Mouse (Mus musculus): ENCODE measurements around the gene Ppara.

The Ppara gene

DNA sequence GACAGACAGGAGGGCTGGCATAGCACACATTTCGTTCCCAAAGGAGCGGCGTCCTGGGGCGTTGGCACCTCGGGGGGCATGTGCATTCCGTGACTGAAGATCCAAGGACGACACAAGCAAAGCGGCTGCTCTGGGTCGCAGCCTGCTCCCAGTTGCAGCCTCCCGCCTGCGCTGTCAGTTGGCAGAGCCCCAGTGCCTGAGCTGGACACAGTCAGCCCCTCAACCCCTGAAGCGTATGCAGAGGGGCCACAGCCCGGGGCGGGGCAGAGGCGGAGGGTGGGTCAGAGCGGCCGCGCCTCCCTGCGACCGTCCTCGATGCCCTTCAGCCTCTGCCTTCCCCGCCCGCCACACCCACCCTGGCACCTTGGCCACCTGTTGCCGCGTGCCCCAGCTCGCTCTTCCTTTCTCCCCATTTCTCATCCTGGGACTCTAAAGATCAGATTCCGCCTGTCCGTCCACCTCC is at the start of gene Ppara:
Gene Ppara (plus strand): TSS at position 413 of the 463 bp plus-strand sequence.
- DNase-seq (ENCODE audit: low spot score in 2 of 2), result no peak

DNA sequence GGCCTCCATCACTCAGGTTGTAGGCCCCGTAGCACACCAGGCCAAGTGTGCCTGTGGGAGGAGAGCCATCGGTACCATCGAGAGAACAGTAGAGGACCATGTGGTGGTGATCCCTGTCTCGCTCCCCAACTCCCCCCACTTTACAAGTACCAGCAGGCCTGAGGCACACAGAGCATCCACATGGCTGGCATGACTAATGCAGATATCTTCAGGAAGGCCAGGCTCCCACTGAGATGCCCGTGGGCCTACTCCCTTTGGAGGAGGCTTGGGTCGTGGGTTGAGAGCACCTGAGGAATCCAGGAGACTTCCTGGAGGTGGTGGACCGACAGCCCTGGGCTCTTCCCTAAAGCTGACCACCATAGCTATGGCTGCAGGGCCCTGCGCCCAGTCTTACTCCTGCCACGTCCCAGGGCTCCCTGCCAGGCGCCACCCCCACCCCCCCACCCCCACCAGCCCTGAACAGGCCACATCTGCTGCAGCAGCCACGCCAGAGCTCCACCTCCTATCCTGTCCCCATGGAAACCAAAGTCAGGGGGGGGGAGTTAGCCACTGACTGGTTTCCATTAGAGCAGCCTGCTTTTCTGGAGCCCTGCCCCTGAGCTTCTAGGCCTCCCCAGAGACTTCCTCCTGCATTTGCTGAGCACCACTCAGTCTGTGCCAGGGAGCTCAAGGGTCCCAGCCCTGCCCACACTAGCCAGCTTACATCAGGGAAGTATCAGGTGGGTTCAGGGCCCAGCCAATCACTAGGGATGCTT is 48.0 kb upstream of the Ppara start:
- no peak for DNase-seq (ENCODE audit: low spot score in 2 of 2)

DNA sequence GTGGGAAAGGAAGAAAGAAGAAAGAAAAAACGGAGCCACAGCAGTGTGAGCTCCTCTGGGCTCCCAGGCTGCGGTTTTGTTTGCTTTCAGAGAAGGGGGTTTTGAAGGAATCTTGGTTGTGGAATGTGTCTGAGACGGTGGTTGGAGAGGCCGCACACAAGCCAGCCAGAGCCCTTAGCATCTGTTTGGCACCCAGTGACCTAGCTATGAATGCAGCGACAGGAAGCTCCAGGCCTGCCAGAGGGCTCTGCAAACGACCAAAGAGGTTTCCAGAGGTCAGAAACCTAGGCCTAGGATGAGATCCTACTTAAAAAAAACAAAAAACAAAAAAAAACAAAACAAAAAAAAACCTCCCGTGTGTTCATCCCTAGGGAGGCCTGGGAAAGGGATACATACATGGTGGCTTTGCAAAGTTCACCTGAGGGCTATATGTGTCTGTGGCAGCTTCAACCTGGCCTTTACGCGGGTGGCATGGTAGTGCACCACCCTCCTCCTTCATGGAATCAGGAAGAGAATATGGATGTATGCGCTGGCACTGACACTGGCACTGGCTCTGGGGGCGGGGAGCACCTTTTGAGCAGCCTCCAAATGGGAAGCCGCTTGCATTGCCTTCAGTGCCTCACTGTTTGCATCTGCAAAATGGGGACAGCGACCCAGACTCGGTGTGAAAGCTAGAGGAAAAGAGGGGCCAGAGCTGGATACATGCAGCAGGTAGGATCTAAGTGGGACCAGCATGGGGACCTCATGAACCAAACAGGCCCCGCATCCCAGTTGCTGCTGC is 47.0 kb upstream of the Ppara start:
- no peak for DNase-seq (ENCODE audit: low spot score in 2 of 2)

DNA sequence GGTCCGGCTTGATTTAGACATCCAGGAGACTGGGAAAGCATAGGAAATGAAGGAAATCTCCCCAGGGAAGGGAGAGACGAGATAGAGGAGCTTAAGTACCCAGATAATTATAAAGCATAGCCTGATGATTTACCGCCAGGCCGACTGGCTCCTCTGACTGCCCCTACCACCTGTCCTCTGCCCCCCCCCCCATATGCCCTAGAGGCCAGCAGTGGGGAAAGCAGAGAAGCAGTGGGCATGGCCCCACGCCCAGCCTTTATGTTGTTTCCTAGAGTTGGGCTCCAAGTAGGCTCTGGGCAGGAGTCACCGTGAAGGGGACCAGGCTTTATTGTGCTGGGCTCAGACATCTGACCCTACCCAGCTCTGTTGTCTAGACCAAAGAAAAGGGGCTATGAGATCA is 46.0 kb upstream of the Ppara start:
- no peak for DNase-seq (ENCODE audit: low spot score in 2 of 2)

DNA sequence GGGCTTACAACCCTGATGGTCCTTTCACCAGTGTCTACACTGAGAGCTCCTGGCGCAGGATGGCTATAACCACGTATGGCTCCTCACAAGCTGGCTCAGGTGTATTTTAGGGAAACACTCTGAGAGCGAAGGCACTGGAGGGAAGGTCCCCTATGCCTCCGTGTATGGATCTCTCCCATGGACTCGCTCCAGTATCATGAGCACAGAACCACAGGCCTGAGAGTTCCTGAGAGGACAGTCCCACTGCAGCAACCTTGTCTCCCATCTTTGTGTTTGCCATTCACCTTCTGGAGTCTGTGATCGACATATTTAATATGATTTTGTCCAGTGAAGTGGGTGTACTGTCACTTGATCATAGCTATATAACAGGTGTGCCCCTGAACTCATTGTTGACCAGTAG is 45.3 kb upstream of the Ppara start:
- no peak for DNase-seq (ENCODE audit: low spot score in 2 of 2)

DNA sequence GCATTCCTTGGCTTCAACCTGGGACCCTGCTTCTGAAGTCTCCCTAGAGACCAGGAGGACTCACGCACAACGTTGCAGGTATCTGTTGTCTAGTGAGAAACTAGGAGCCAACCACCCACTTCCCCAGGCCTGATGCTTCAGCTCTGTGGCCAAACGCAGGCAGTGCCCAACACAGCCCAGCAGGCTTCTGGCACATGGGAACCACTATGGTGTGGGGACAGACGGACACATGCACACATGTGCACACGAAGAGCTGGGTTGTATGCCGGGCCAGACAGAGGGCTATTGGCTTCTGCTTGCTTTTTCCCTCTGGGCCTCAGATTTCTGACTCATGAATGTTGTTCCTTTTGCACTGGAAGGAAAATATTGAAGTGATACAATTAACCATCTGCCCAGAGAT is 44.7 kb upstream of the Ppara start:
- DNase-seq (ENCODE audit: low spot score in 2 of 2), result no peak

DNA sequence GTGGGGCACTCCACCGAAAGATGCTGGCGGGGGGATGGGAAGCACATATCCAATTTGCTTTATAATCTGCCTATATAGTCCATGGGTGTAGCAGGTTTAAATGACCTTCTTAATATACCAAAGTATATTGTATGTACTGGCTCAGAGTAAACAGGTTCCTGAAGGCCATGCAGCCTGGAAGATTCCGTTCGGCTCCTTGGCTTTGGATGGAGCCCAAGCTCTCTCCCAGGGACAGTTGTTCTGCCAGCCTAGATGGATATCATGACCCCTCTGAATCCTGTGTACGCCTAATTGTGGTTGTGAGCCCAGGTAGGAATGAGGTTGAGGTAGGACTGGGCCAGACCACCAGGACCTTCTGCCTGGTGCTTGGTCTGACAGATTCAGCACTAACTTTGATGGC is 43.9 kb upstream of the Ppara start:
- DNase-seq (ENCODE audit: low spot score in 2 of 2), result no peak

DNA sequence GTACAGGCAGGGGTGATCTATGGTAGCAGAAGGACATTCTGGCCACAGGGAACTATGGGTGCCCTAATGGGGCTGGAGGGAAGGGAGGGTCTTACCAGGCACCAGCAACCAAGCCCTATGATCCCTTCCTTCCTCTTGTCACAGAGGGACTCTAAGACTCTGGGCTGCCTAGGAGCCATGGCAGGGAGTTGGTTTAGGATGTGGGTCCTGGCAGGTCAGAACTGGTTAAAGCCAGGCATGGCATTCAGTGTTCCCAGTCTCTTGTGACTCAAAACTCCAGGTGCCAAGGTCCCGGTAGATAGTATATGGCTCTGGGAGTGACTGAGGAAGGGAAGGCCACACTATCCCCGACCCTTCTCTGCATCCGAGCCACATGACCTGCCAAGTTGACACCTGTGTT is 41.7 kb upstream of the Ppara start:
- no peak for DNase-seq (ENCODE audit: low spot score in 2 of 2)

DNA sequence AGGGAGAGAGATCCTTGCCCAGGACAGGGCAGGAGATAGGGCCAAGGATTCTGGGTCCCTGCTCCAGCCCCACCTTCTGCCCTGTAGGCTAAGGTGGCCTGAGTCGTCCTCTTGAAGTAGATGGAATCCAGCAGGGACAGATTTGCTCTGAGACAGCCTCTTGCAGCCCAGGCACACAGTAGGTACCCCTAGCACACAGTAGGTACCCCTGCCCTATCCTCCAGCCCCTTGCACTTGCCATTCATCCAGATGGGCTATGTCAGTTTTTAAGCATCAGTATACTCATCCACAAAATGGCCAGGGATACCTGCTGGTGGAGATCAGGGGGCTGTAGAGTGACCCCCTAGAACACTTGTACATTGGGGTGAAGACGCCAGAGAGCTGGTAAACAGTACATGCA is 41.0 kb upstream of the Ppara start:
- DNase-seq (ENCODE audit: low spot score in 2 of 2), result no peak

DNA sequence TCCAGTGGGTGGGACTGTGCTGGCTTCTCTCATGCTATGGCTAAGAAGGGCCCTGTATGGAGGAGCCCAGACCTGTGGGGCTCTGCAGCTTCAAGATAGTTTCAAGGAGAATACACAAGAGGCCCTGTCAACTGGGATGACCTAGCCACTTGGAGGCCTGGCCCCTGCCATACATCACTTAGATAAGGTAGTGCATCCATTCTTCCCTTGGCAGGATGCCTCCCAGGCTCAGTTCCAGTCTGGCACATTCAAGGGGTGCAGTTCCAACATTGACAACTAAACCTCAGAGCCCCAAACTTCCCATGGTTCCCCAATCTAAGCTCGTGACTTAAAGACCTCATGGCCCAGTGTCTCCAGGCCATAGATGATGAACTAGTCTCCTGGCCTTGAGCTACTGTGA is 40.4 kb upstream of the Ppara start:
- DNase-seq (ENCODE audit: low spot score in 2 of 2), result no peak

DNA sequence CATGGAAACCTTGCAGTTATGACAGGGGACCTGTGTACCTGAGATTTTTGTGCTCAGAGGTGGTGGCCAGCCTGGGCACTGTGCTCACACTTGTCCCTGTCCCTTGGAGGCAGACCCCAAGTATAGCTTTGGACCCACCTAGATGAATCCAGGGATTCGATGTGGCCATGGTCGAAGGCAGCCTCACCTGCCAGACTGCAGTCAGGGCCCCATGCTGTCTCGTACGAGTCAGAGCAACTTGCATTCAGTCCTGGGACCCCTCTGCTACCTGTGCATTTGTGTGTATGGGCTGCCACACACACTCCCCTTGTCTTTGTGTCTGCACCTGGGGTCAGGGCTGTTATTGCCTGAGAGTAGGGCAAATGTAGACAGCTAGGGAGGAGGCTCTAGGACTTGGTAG is 39.5 kb upstream of the Ppara start:
- DNase-seq (ENCODE audit: low spot score in 2 of 2), result no peak

DNA sequence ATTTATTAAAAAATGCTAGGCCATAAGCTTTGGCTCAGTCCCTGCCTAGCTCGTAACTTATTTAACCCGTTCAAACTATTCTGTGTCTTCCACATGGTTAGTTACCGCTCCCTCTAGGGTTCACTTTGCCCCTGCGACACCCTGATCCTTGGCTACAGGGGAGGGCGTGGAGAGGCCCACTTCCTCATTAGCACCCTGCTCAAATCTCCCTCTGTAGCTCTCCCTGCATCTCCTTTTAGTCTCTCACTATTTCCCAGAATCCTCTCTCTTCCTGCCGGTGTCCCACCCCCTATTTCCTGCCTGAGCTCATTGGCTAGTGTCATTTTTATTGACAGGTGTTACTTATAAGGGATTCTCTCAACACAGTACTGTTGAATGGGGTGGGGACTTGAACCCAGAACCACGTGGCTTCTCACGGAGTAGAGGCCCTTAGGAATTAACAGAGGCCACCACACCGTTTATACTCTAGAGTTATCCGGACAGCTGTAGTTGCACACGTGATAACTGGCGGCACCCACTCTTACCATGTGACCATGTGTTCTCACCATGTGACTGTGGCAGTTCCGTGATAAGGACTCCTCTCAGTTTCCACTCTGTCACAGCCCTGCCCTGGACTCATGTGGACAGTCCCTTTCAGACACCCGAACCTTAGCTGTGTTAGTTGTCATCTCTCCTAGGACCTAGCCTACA is 36.3 kb upstream of the Ppara start:
- no peak for DNase-seq (ENCODE audit: low spot score in 2 of 2)

DNA sequence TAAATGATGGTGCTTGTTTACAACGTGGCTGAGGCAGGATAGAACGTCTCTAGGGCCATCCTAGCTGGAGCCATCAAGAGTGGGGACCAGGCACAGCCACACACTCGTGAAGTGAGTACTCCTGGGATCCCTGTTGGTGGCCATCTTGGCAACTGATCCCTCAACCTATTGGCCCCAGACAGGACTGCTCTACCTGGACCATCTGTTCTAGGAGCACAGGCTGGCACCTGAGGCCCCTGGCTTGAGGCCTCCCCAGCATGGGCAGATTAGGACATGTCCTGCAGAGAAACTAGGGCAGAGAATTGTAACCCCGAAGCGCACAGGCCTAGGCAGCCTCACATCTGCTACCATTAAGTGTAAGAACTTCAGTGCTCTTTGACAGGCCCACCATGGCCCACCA is 35.3 kb upstream of the Ppara start:
- no peak for DNase-seq (ENCODE audit: low spot score in 2 of 2)

DNA sequence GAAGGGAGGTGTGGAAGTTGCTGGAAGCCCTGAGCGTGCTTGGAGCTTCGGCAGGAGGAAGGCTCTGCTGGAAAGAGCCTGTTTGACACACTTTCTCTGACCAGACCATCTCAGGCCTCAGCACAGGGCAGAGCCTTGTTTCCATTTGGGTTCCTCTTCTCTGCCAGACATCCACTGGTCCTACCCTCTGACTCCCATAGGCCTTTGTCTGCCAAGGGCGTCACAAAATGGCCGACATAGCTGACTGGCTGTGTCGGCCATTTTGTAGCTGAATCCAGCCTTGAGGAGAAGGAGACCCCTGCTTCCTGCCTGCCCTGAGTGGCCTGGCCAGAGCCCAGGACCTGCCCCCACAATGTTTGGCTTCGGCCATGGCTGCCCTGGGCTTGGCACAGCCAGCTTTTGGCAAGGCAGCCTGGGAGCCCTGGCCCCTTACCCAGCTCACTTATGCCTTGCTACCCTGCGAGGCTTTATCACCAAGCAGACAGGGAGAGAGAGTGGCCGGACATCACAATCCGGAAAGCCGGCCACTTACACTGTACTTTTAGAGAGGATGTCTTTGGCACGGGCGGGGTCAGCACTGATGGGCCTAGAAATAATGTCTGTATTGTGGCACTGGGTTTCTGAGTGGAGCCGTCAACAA is 34.8 kb upstream of the Ppara start:
- no peak for DNase-seq (ENCODE audit: low spot score in 2 of 2)

DNA sequence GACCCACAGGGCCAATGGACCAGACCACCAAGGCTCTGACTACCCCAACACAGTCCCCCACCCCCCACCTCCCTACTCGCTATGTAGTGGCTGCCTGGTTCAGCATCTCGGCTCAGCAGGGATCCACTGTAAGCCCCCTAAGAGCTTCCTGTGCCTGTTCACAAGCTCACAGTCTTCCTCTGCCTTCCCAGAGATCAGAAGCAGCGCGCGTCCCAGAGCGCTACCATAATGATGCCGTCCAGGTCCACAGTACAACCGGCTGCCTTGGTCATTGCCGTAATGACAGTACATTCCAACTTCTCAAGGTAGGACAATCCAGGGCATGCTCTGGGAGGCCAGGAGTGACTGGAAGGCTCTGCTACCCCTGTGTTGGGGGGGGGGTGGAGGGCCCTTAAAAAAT is 34.1 kb upstream of the Ppara start:
- no peak for DNase-seq (ENCODE audit: low spot score in 2 of 2)

DNA sequence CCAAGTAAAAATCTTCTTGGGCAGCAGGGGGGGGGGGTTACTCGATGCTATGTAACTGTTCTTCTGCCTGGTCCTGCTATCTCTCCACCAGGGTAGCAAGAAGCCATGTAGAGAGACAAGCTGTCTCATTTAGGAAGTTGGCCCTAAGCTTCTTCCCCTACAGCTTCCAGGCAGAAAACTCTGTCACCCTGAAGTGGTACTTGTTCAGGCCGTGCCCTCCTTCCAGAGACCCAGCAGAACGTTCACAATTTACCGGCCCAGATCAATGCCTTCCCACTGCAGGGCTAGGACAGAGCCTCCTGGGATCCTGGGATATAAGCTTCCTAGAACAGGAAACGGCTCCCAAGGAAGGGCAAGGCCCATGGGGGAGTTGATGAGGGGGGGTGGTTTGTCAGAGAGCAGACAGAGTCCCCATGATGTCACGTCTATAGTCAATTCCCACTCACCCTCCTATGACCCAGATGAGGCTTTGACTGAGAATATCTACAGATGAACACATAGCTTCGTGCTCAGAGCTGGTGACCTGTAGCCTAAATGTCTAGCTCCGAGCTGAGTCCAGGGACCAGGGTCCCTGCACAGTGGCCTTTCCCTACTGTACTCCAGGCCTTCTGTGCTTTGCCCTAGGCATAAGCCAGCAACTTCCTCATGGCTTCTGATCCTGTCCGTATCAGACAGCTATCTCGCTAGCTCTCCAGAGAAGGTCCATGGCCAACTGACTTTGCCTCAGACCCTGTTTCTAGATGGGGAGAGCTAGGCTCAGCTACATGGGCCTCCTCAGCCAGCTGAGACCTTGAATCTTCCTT is 33.5 kb upstream of the Ppara start:
- DNase-seq (ENCODE audit: low spot score in 2 of 2), result no peak

DNA sequence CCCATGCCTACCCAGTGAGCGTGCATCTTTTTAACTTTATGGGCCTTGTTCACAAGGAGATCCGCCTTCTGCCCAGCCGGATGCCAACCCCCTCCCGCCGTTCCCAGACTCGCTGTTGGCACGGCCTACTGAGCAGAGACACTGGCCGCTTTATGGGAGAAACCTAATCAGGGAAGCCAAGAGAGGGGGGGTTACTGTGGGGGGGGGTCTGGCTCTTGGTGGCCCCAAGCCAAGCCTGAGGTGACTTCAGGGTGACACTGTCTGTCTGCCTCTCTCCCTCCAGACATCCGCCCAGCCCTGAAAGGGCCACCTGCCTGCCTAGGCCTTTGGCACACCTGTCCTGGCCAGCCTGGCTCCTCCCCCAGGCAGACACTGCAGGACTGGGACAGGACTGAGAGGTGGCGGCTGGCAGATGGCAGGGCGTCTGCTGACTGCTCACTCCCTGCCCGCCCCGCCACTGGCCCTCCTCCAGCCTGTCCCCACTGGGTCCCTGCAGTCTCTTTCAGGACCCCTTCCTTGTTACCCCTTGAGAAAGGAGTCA is 32.3 kb upstream of the Ppara start:
- no peak for DNase-seq (ENCODE audit: low spot score in 2 of 2)

DNA sequence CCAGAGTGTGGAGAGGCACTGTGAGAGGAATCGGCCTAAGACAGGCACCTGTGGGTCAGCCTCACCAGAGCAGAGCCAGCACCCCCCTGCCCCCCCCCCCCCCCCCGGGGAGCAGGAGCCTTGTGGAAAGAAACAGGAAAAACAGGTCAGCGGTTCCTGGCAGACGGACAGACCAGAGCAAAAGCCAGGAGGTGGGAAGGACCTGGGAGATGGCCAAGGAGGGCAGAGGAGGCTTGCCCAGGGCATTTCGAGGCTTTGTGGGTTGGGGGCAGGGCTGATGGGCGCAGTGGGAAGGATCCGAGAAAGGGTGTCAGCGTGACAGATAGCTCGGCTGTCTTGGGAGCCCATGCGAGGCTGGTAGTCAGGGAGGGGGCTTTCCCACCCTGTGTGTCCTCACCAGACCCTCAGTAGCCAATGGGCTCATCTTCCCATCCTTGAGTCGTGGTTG is 31.6 kb upstream of the Ppara start:
- DNase-seq (ENCODE audit: low spot score in 2 of 2), result no peak

DNA sequence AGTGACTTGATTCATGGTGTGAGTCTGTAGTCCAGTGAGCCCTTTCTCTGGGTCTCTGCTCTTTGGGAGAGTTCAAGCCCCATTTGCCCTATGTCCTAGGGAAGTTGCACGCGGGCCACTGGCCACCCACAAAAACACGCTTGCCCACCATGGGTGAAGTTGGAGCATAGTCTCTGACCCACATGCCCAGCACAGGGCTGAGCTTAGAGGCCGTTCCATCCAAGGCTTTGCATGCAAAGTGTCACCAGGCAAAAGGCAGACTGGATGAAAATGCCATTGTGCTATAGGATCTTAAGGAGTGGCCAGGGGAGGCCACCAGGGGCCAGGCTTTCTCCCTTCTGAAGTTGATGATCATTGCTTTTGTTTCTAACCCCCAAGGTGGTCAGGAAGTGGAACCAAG is 30.9 kb upstream of the Ppara start:
- DNase-seq (ENCODE audit: low spot score in 2 of 2), result no peak

DNA sequence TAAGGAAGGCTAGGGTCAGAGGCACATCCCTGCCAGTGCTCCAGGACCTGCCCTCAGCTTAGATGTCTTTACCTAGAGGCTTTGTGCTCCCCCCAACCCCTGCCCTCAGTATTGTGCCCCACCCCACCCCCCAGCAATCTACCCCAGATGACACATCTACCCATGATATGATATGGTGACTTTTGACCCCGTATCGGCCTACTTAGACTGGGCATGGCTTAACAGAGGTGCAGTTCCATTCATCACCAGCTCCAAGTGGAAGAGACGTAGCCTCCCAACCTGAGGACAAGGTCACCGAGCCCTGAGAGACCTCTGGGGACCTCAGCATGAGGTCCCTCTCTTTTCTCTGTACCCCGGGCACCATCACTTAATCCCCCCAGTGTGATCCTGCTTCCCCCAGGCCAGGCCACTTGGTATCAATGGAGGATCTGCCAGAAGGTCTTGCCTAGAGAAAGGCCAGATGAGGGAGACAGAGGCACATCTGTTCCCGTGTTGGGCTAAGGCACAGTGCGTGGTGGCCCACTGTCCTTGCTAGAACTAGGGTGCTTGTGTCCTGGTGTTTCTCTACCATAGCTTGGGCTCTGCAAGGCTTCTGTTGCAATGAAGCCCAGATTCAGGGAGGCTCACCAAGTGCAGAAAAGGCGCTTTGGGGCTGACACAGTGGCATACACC is 30.3 kb upstream of the Ppara start:
- no peak for DNase-seq (ENCODE audit: low spot score in 2 of 2)

All from natural killer cell, adult 2 months (primary cell).